Mouse (Mus musculus) CH12.LX (cell line): Measurements from ENCODE around the gene Acvr1. TPM values are rescaled to one million over a fixed set of nuclear protein-coding genes. Genes with fewer than 3 reads are reported as not detected.

Source experiments
- DNase-seq: peaks from one replicate; pipeline ENCODE4 v3.0.0-alpha.2; 2013; ENCODE audit errors: extremely low read depth
- H3K27ac ChIP-seq: 2 replicates; pipeline ENCODE4 v1.5.1; 2012; ENCODE audit warnings: low read depth, mild to moderate bottlenecking, control low read depth, moderate library complexity; ENCODE audit not compliant: insufficient read depth
- H3K27me3 ChIP-seq: replicated peaks from 2 replicates; pipeline ENCODE3; 2012; ENCODE audit warnings: inconsistent platforms
- H3K36me3 ChIP-seq, 2 experiments: replicated peaks in 1 of 2; 2 replicates each; pipeline versions ENCODE3 to v1.6.1; 2012; ENCODE audit warnings: inconsistent platforms in 1 of 2, low read length in 1 of 2, mild to moderate bottlenecking in 1 of 2, mixed read lengths in 1 of 2, moderate library complexity in 1 of 2; ENCODE audit not compliant: control insufficient read depth in 1 of 2, insufficient read depth in 1 of 2
- H3K4me1 ChIP-seq, 2 experiments: 2 replicates each; pipeline ENCODE4 v1.6.1; 2012; ENCODE audit warnings: inconsistent platforms in 1 of 2, moderate library complexity in 1 of 2; ENCODE audit not compliant: insufficient read depth in 2 of 2, control insufficient read depth in 1 of 2
- H3K4me2 ChIP-seq: 2 replicates; pipeline ENCODE4 v1.6.1; 2012; ENCODE audit warnings: low read depth, mild to moderate bottlenecking, control low read depth; ENCODE audit not compliant: poor library complexity, insufficient read depth, severe bottlenecking
- H3K4me3 ChIP-seq, 3 experiments: fragments of 150-350 bp in 1 of 3; sonication (generic) in 1 of 3; replicated peaks in 1 of 3; 2 replicates each; pipeline versions ENCODE3 to v1.5.1; 2011 to 2012; ENCODE audit warnings: low read depth in 2 of 3, low read length in 2 of 3, mild to moderate bottlenecking in 2 of 3, moderate library complexity in 2 of 3, control low read depth in 1 of 3, improper control_type of control experiment in 1 of 3, inconsistent platforms in 1 of 3, mixed read lengths in 1 of 3; ENCODE audit not compliant: poor library complexity in 1 of 3
- H3K79me2 ChIP-seq: replicated peaks from 2 replicates; pipeline ENCODE4 v1.6.1; 2012; ENCODE audit warnings: mild to moderate bottlenecking, moderate library complexity; ENCODE audit not compliant: control insufficient read depth, poor library complexity, insufficient read depth, severe bottlenecking; ENCODE audit errors: extremely low read depth
- H3K9ac ChIP-seq: 2 replicates; pipeline ENCODE4 v1.6.1; 2012; ENCODE audit warnings: low read depth, mild to moderate bottlenecking, control low read depth, moderate library complexity; ENCODE audit not compliant: insufficient read depth
- H3K9me3 ChIP-seq: replicated peaks from 2 replicates; pipeline ENCODE3; 2012; ENCODE audit warnings: low read length, inconsistent platforms, mixed read lengths
- CHD1 ChIP-seq: IDR thresholded peaks from 2 replicates; pipeline ENCODE4 v1.6.1; 2012; ENCODE audit warnings: low read depth, low read length, improper control_type of control experiment, inconsistent platforms
- CTCF ChIP-seq, 2 experiments: IDR thresholded peaks in 1 of 2; conservative IDR thresholded peaks in 1 of 2; 2 replicates each; pipeline ENCODE4 v1.5.1; 2011 to 2012; ENCODE audit warnings: low read depth in 2 of 2, low read length in 2 of 2, improper control_type of control experiment in 1 of 2, inconsistent platforms in 1 of 2, mild to moderate bottlenecking in 1 of 2, moderate library complexity in 1 of 2
- ELF1 ChIP-seq: IDR thresholded peaks from 2 replicates; pipeline ENCODE4 v1.6.1; 2014; ENCODE audit warnings: low read depth, mild to moderate bottlenecking, inconsistent platforms, low read length, improper control_type of control experiment
- EP300 ChIP-seq: IDR thresholded peaks from 2 replicates; pipeline ENCODE4 v1.6.1; 2011; ENCODE audit warnings: low read length, improper control_type of control experiment
- ETS1 ChIP-seq: conservative IDR thresholded peaks from 2 replicates; pipeline ENCODE4 v1.6.1; 2012; ENCODE audit warnings: low read depth, mild to moderate bottlenecking, inconsistent platforms, low read length, improper control_type of control experiment, moderate library complexity
- GABPA ChIP-seq: IDR thresholded peaks from 2 replicates; pipeline ENCODE4 v1.6.1; 2012; ENCODE audit warnings: low read depth, low read length, improper control_type of control experiment, inconsistent platforms; ENCODE audit not compliant: insufficient replicate concordance
- HCFC1 ChIP-seq: IDR thresholded peaks from 2 replicates; pipeline ENCODE4 v1.6.1; 2012; ENCODE audit warnings: low read depth, mild to moderate bottlenecking, inconsistent platforms, low read length, improper control_type of control experiment
- IRF4 ChIP-seq: IDR thresholded peaks from 2 replicates; pipeline ENCODE4 v1.6.1; 2014; ENCODE audit warnings: low read depth, mild to moderate bottlenecking, inconsistent platforms, low read length, improper control_type of control experiment
- JUN ChIP-seq: IDR thresholded peaks from 2 replicates; pipeline ENCODE4 v1.6.1; 2011; ENCODE audit warnings: low read depth, mild to moderate bottlenecking, low read length, improper control_type of control experiment, moderate library complexity; ENCODE audit not compliant: insufficient read depth
- JUND ChIP-seq: conservative IDR thresholded peaks from 2 replicates; pipeline ENCODE4 v1.6.1; 2011; ENCODE audit warnings: low read depth, low read length, improper control_type of control experiment
- KAT2A ChIP-seq: IDR thresholded peaks from 2 replicates; pipeline ENCODE4 v1.6.1; 2012; ENCODE audit warnings: low read length, improper control_type of control experiment, inconsistent platforms; ENCODE audit not compliant: insufficient replicate concordance
- MAFK ChIP-seq: IDR thresholded peaks from 2 replicates; pipeline ENCODE4 v1.6.1; 2011; ENCODE audit warnings: low read length, improper control_type of control experiment; ENCODE audit not compliant: insufficient replicate concordance
- MAZ ChIP-seq: IDR thresholded peaks from 2 replicates; pipeline ENCODE4 v1.6.1; 2012; ENCODE audit warnings: low read depth, mild to moderate bottlenecking, inconsistent platforms, low read length, improper control_type of control experiment, moderate library complexity
- MXI1 ChIP-seq: IDR thresholded peaks from 2 replicates; pipeline ENCODE4 v1.6.1; 2011; ENCODE audit warnings: mild to moderate bottlenecking, low read depth, low read length, improper control_type of control experiment
- NRF1 ChIP-seq: IDR thresholded peaks from 2 replicates; pipeline ENCODE4 v1.6.1; 2014; ENCODE audit warnings: low read depth, mild to moderate bottlenecking, inconsistent platforms, low read length, improper control_type of control experiment, moderate library complexity
- PAX5 ChIP-seq: IDR thresholded peaks from 2 replicates; pipeline ENCODE4 v1.6.1; 2012; ENCODE audit warnings: low read length, inconsistent platforms, mixed read lengths
- RAD21 ChIP-seq: IDR thresholded peaks from 2 replicates; pipeline ENCODE4 v1.6.1; 2011; ENCODE audit warnings: low read depth, mild to moderate bottlenecking, low read length, improper control_type of control experiment, moderate library complexity
- RCOR1 ChIP-seq: conservative IDR thresholded peaks from 2 replicates; pipeline ENCODE4 v1.6.1; 2012; ENCODE audit warnings: low read depth, mild to moderate bottlenecking, inconsistent platforms, low read length, improper control_type of control experiment
- TCF12 ChIP-seq: IDR thresholded peaks from 2 replicates; pipeline ENCODE4 v1.6.1; 2014; ENCODE audit warnings: low read depth, mild to moderate bottlenecking, inconsistent platforms, low read length, improper control_type of control experiment
- UBTF ChIP-seq: IDR thresholded peaks from 2 replicates; pipeline ENCODE4 v1.6.1; 2012; ENCODE audit warnings: low read depth, mild to moderate bottlenecking, inconsistent platforms, low read length, improper control_type of control experiment, moderate library complexity
- USF1 ChIP-seq: IDR thresholded peaks from 2 replicates; pipeline ENCODE4 v1.6.1; 2014; ENCODE audit warnings: low read depth, mild to moderate bottlenecking, inconsistent platforms, low read length, improper control_type of control experiment
- USF2 ChIP-seq: conservative IDR thresholded peaks from 2 replicates; pipeline ENCODE4 v1.6.1; 2011; ENCODE audit warnings: low read depth, low read length, improper control_type of control experiment
- ZKSCAN1 ChIP-seq: IDR thresholded peaks from 2 replicates; pipeline ENCODE4 v1.6.1; 2012; ENCODE audit warnings: low read depth, inconsistent platforms, low read length, improper control_type of control experiment, borderline replicate concordance
- ZMIZ1 ChIP-seq: IDR thresholded peaks from 2 replicates; pipeline ENCODE4 v1.6.1; 2012; ENCODE audit warnings: low read depth, mild to moderate bottlenecking, inconsistent platforms, low read length, improper control_type of control experiment
- ZNF384 ChIP-seq: IDR thresholded peaks from 2 replicates; pipeline ENCODE4 v1.6.1; 2012; ENCODE audit warnings: low read depth, low read length, improper control_type of control experiment, inconsistent platforms
- dilution Hi-C: fragments of 300-500 bp; cut with MboI; formaldehyde crosslinking; loops from 2 replicates; pipeline ENCODE4 v1.14.3; 2020; ENCODE audit warnings: low sequenced_read_pairs; ENCODE audit not compliant: extremely low pct_unique_long_range_greater_than_20kb, extremely low pct_ligation_motif_present
- in situ Hi-C: fragments of 300-500 bp; cut with MboI; formaldehyde crosslinking; loops from 3 replicates; pipeline ENCODE4 v1.14.3; 2019; ENCODE audit warnings: low sequenced_read_pairs, low pct_ligation_motif_present, low pct_unique_long_range_greater_than_20kb, mixed read lengths
- polyA plus RNA-seq: library from polyadenylated mRNA; unstranded; fragments of >175 nt; gene quantifications from 2 replicates; pipeline ENCODE4 v1.2.1, GENCODE M21; 2012; ENCODE audit warnings: low read depth; ENCODE audit not compliant: insufficient read length
- total RNA-seq, 2 experiments: library from RNA; depleted of rRNA; stranded (reverse); fragments of 300-350 nt in 1 of 2; fragments of >200 nt in 1 of 2; gene quantifications; 2 replicates each; pipeline ENCODE4 v1.2.3; 2012 to 2014

Acvr1 gene
- total and polyA plus RNA-seq, 3 experiments, result not detected

DNA sequence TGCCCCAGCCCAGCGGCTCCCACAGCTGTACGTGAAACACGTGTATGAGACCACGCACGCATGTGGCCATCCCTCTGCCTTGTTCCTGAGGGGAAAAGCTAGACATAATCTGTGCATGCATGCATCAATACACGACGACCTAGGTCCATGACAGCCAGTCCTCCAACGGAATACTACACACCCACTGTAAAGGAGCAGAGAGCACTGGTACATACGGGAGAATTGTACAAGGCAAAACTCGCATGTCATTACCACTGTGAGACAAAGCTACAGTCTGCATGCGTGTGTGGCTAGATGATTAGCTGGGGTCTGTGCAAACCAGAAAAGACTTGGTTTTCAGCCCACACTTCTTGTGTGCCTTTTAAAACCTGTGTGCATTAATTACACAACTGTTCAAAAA is 52.5 kb downstream of the Acvr1 start:
- Histone ChIP-seq H3K27ac (no peak overlapping the region), H3K79me2 (no peaks in the 10 kb centered on the region), H3K27me3 (no peaks in the 10 kb centered on the region), H3K4me1 (no peaks in the 10 kb centered on the region), H3K4me2 (no peak overlapping the region), H3K4me3 (no peak overlapping the region), H3K36me3 (no peaks in the 10 kb centered on the region), H3K9ac (no peak overlapping the region), H3K9me3 (peaks cover 3% of the 10 kb centered on the region)
- no peak for DNase-seq
- TF ChIP-seq UBTF (no peak), USF2 (no peak), MAFK (no peak), PAX5 (no peak), USF1 (no peak), CTCF (conservative IDR thresholded peaks at IDR 0.05 in 1 of 2, IDR thresholded peaks at IDR 0.05 in 1 of 2; ENCODE audit: low read depth in 2 of 2, low read length in 2 of 2) (no peak), MXI1 (no peak), JUND (no peak), CHD1 (no peak), ZKSCAN1 (no peak), ETS1 (no peak), ELF1 (no peak), HCFC1 (no peak), NRF1 (no peak), IRF4 (no peak), EP300 (no peak)
- dilution Hi-C loops, result no loop called here
- in situ Hi-C loops, result no loop called here

DNA sequence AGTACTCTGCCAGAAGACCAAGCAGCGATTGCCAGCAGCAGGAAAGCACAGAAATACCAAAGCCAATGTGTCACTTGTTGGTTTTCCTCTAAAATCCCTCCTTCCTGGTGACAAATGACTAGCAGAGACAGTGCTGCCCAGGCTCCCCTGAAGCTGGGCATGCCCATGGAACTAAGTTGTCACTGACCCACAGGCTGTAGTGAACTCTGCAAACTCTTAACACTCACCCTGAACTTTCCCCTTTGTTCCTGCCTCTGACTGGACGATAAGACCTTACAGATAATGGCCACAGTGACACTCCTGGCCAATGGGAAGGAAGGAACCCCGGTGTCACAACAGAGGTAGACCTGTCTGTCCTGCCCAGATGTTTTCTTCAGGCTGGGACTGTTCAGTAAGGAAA is 53.7 kb downstream of the Acvr1 start:
- Histone ChIP-seq H3K4me3 (no peak overlapping the region), H3K79me2 (no peaks in the 10 kb centered on the region), H3K4me2 (no peak overlapping the region), H3K36me3 (no peaks in the 10 kb centered on the region), H3K9me3 (peaks cover 5% of the 10 kb centered on the region), H3K27me3 (no peaks in the 10 kb centered on the region), H3K27ac (no peak overlapping the region), H3K4me1 (no peaks in the 10 kb centered on the region), H3K9ac (no peak overlapping the region)
- DNase-seq, result no peak
- dilution Hi-C loops (no loop called here), in situ Hi-C loops (no loop called here)
- no peak for TF ChIP-seq USF2
- no peak for TF ChIP-seq MAFK
- TF ChIP-seq KAT2A, result no peak
- TF ChIP-seq ELF1, result no peak
- no peak for TF ChIP-seq TCF12
- no peak for TF ChIP-seq GABPA
- no peak for TF ChIP-seq RCOR1
- TF ChIP-seq MXI1, result no peak
- no peak for TF ChIP-seq ZKSCAN1
- TF ChIP-seq RAD21, result no peak
- TF ChIP-seq ZMIZ1, result no peak
- TF ChIP-seq HCFC1, result no peak
- no peak for TF ChIP-seq UBTF
- TF ChIP-seq NRF1, result no peak
- no peak for TF ChIP-seq ETS1
- no peak for TF ChIP-seq ZNF384
- no peak for TF ChIP-seq MAZ
- no peak for TF ChIP-seq JUN
